Mouse (Mus musculus) heart, embryonic 11.5 days (tissue): ENCODE measurements around the gene Tmem210. TPM values are rescaled to one million over a fixed set of nuclear protein-coding genes. Genes with fewer than 3 reads are reported as not detected.

Experiments used
- ATAC-seq: fragments of 200-750 bp; cut with Nextera tagmentation; replicated peaks from 2 replicates; pipeline ENCODE4 v1.8.0; 2017; ENCODE audit warnings: moderate library complexity; ENCODE audit not compliant: insufficient number of reproducible peaks, low FRiP score, low TSS enrichment
- H3K27ac ChIP-seq: fragments of 300-500 bp; sonication (generic); 2 replicates; pipeline ENCODE4 v1.5.1; 2014; ENCODE audit warnings: mild to moderate bottlenecking, low read depth, low read length
- H3K27me3 ChIP-seq: fragments of 300-500 bp; sonication (generic); 2 replicates; pipeline ENCODE4 v1.6.1; 2014; ENCODE audit warnings: mild to moderate bottlenecking, low read length, mixed read lengths; ENCODE audit not compliant: control insufficient read depth, insufficient read depth
- H3K36me3 ChIP-seq: fragments of 300-500 bp; sonication (generic); 2 replicates; pipeline ENCODE4 v1.6.1; 2014; ENCODE audit warnings: mild to moderate bottlenecking, low read length, moderate library complexity, mixed read lengths; ENCODE audit not compliant: control insufficient read depth, insufficient read depth
- H3K4me1 ChIP-seq: fragments of 300-500 bp; sonication (generic); 2 replicates; pipeline ENCODE4 v1.6.1; 2014; ENCODE audit warnings: low read length; ENCODE audit not compliant: control insufficient read depth, insufficient read depth
- H3K4me2 ChIP-seq: fragments of 300-500 bp; sonication (generic); 2 replicates; pipeline ENCODE4 v1.6.1; 2014; ENCODE audit warnings: mild to moderate bottlenecking, moderate library complexity
- H3K4me3 ChIP-seq: fragments of 300-500 bp; sonication (generic); 2 replicates; pipeline ENCODE4 v1.5.1; 2014; ENCODE audit warnings: low read depth, low read length
- H3K9ac ChIP-seq: fragments of 300-500 bp; sonication (generic); 2 replicates; pipeline ENCODE4 v1.6.1; 2014; ENCODE audit warnings: mild to moderate bottlenecking, low read depth, low read length, moderate library complexity
- H3K9me3 ChIP-seq: fragments of 300-500 bp; sonication (generic); replicated peaks from 2 replicates; pipeline ENCODE4 v1.6.1; 2016; ENCODE audit warnings: low read length; ENCODE audit not compliant: control insufficient read depth
- WGBS: fragments of 180-500 bp; shearing (Covaris S2); extraction: QIAGEN DNeasy Blood & Tissue Kit; methylation state at CpG from one replicate; pipeline ENCODE4 v1.1.7; 2014; ENCODE audit not compliant: insufficient replicate concordance; 5-methylcytosine and 5-hydroxymethylcytosine counted together
- polyA plus RNA-seq: library from polyadenylated mRNA; unstranded; fragments of >200 nt; fragmentation: Nextera tagmentation; extraction: Ambion mirVana; gene quantifications from 2 replicates; pipeline ENCODE4 v1.2.1, GENCODE M21; 2014

Gene Tmem210
- polyA plus RNA-seq, 1 experiment from 2014 or later, result not detected

GRCm38 (mm10) chr2:25271827-25272511, 16.0 kb upstream of the Tmem210 start, which contains the start of the genes Ssna1 and Anapc2:
Gene Ssna1 (minus strand): TSS chr2:25272438.
Gene Anapc2 (plus strand): TSS chr2:25272478.
- H3K27ac ChIP-seq, result peak within 1 kb of the TSS; percentile 70
- H3K27me3 ChIP-seq, result no peaks in the 10 kb centered on the region

GRCm38 (mm10) chr2:25272515-25272914, 15.4 kb upstream of the Tmem210 start:
- H3K4me3 ChIP-seq, result peak overlapping the region; percentile 82
- peak; percentile 21; the same call in 1 of the 2 replicates for ATAC-seq
- peaks cover 16% of the 10 kb centered on the region for H3K4me1 ChIP-seq
- no peak overlapping the region for H3K27ac ChIP-seq
- H3K9me3 ChIP-seq, result no peaks in the 10 kb centered on the region
- H3K4me2 ChIP-seq, result peak overlapping the region; percentile 93
- WGBS, result 1% methylated on average over 29 of the region's 29 CpGs
- H3K36me3 ChIP-seq, result peaks cover 27% of the 10 kb centered on the region
- H3K27me3 ChIP-seq, result no peaks in the 10 kb centered on the region
- H3K9ac ChIP-seq, result peak overlapping the region; percentile 94

More at GRCm38 (mm10) chr2:25271827-25272511, 16.0 kb upstream of the Tmem210 start, which contains the start of the genes Ssna1 and Anapc2:
- Histone ChIP-seq H3K4me1 (peaks cover 18% of the 10 kb centered on the region), H3K9ac (peak within 1 kb of the TSS; percentile 94), H3K4me2 (peak within 1 kb of the TSS; percentile 93), H3K9me3 (no peaks in the 10 kb centered on the region), H3K36me3 (peaks cover 22% of the 10 kb centered on the region), H3K4me3 (peak within 1 kb of the TSS; percentile 82)
- WGBS, result 0% methylated on average over 55 of the region's 55 CpGs
- ATAC-seq, result peak; percentile 96

- H3K9ac ChIP-seq, result peak overlapping the region; percentile 94
- peaks cover 16% of the 10 kb centered on the region for H3K4me1 ChIP-seq
- WGBS, result 27% methylated on average over 16 of the region's 16 CpGs
- H3K4me3 ChIP-seq, result peak overlapping the region; percentile 82
- H3K27ac ChIP-seq, result no peak overlapping the region
- H3K4me2 ChIP-seq, result peak overlapping the region; percentile 93
- no peaks in the 10 kb centered on the region for H3K27me3 ChIP-seq
- H3K9me3 ChIP-seq, result no peaks in the 10 kb centered on the region
- peaks cover 30% of the 10 kb centered on the region for H3K36me3 ChIP-seq
- ATAC-seq, result no peak
Measured at GRCm38 (mm10) chr2:25273010-25273409, 14.9 kb upstream of the Tmem210 start.

- Histone ChIP-seq H3K4me3 (no peak overlapping the region), H3K4me1 (no peaks in the 10 kb centered on the region), H3K9ac (no peak overlapping the region), H3K4me2 (no peak overlapping the region), H3K27me3 (no peaks in the 10 kb centered on the region), H3K36me3 (peaks cover 45% of the 10 kb centered on the region), H3K27ac (no peak overlapping the region), H3K9me3 (no peaks in the 10 kb centered on the region)
- WGBS, result 60% methylated on average over 13 of the region's 13 CpGs
- ATAC-seq, result no peak
Measured at GRCm38 (mm10) chr2:25278928-25279882, 8.7 kb upstream of the Tmem210 start.

GRCm38 (mm10) chr2:25285551-25285950, 2.4 kb upstream of the Tmem210 start:
- Histone ChIP-seq H3K4me3 (no peak overlapping the region), H3K9ac (no peak overlapping the region), H3K36me3 (peaks cover 19% of the 10 kb centered on the region), H3K27ac (no peak overlapping the region), H3K27me3 (peaks cover 29% of the 10 kb centered on the region), H3K4me2 (no peak overlapping the region), H3K9me3 (no peaks in the 10 kb centered on the region), H3K4me1 (peaks cover 6% of the 10 kb centered on the region; the same call in 1 of the 2 replicates)
- ATAC-seq, result no peak
- 89% methylated on average over 2 of the region's 2 CpGs for WGBS

GRCm38 (mm10) chr2:25286314-25286713, 1.6 kb upstream of the Tmem210 start:
- Histone ChIP-seq H3K36me3 (peaks cover 15% of the 10 kb centered on the region; the same call in 1 of the 2 replicates), H3K27me3 (peaks cover 37% of the 10 kb centered on the region), H3K4me3 (no peak overlapping the region), H3K4me1 (peaks cover 6% of the 10 kb centered on the region; the same call in 1 of the 2 replicates), H3K27ac (no peak overlapping the region), H3K9ac (no peak overlapping the region), H3K9me3 (no peaks in the 10 kb centered on the region), H3K4me2 (no peak overlapping the region)
- ATAC-seq, result no peak
- 69% methylated on average over 1 of the region's 1 CpGs for WGBS

GRCm38 (mm10) chr2:25286837-25287636, 908 bp upstream of the Tmem210 start:
- H3K4me2 ChIP-seq, result no peak overlapping the region
- H3K27ac ChIP-seq, result no peak overlapping the region
- H3K9me3 ChIP-seq, result no peaks in the 10 kb centered on the region
- no peak overlapping the region for H3K9ac ChIP-seq
- peaks cover 11% of the 10 kb centered on the region; the same call in 1 of the 2 replicates for H3K36me3 ChIP-seq
- peaks cover 44% of the 10 kb centered on the region for H3K27me3 ChIP-seq
- 44% methylated on average over 7 of the region's 7 CpGs for WGBS
- ATAC-seq, result no peak
- H3K4me3 ChIP-seq, result no peak overlapping the region
- peaks cover 11% of the 10 kb centered on the region; the same call in 1 of the 2 replicates for H3K4me1 ChIP-seq
